In genomic region chrX:159696545-159696944, GRCm38 (mm10) we compare ENCODE assay signal across 13 mouse cellular contexts.
DNase-seq lines count a peak whose midpoint lies in the region; ATAC-seq and TF ChIP-seq lines count a peak whose summit lies in the region.
"Had no signal": no experiment of that assay in that cellular context is flagged by ENCODE, and none has a peak within 500 bp of the region (broad histone marks: within the 10 kb centered on the region; RNA-seq: fewer than 3 reads in every experiment).

No protein-coding gene starts in this region.

- H3K9ac ChIP-seq in liver, embryonic 13.5 days = no peak overlapping the region
- H3K9ac ChIP-seq in liver, embryonic 11.5 days (ENCODE audit: low read depth, low read length) = no peak overlapping the region
- H3K9ac ChIP-seq in hindbrain, postnatal 0 days (replicated peaks; ENCODE audit: low read length) = no peak overlapping the region
- H3K9ac ChIP-seq: limb, embryonic 15.5 days had no signal

- WGBS in liver, embryonic 13.5 days (ENCODE audit: insufficient replicate concordance) = 12% methylated on average over 2 of the region's 2 CpGs
- WGBS in liver, embryonic 11.5 days = 25% methylated on average over 2 of the region's 2 CpGs
- 14% methylated on average over 2 of the region's 2 CpGs for WGBS in limb, embryonic 10.5 days
- WGBS in hindbrain, postnatal 0 days = 39% methylated on average over 2 of the region's 2 CpGs

- DNase-seq in liver, embryonic 13.5 days = no peak
- no peak for DNase-seq in liver, embryonic 11.5 days (ENCODE audit: low spot score)
- DNase-seq in MEL-GATA-1-ER (ENCODE audit: extremely low read depth, low read depth) = peak; percentile 85
- no peak for DNase-seq in limb, embryonic 10.5 days (ENCODE audit: low spot score)
- DNase-seq in thymus, postnatal 25 days = peak; percentile 43
- DNase-seq in hindbrain, postnatal 0 days (ENCODE audit: low spot score) = no peak
- no peak for DNase-seq in kidney, postnatal 25 days
- DNase-seq: cerebellum, postnatal 10 days; lung, postnatal 14 days had no signal

- H3K36me3 ChIP-seq in liver, embryonic 13.5 days = no peaks in the 10 kb centered on the region
- no peaks in the 10 kb centered on the region for H3K36me3 ChIP-seq in liver, embryonic 11.5 days (ENCODE audit: control insufficient read depth, insufficient read depth, low read length)
- no peaks in the 10 kb centered on the region for H3K36me3 ChIP-seq in limb, embryonic 10.5 days
- no peaks in the 10 kb centered on the region for H3K36me3 ChIP-seq in hindbrain, postnatal 0 days (ENCODE audit: insufficient read depth, low read length)
- H3K36me3 ChIP-seq: hindbrain, embryonic 10.5 days; limb, embryonic 15.5 days had no signal

- peak; percentile 41; the same call in 1 of the 2 replicates for ATAC-seq in liver, embryonic 13.5 days (ENCODE audit: low read depth)
- no peak for ATAC-seq in liver, embryonic 11.5 days (replicated peaks; ENCODE audit: low FRiP score)
- no peak for ATAC-seq in hindbrain, postnatal 0 days
- ATAC-seq: midbrain, embryonic 16.5 days had no signal

- no peak overlapping the region for H3K27ac ChIP-seq in liver, embryonic 13.5 days
- no peak overlapping the region for H3K27ac ChIP-seq in liver, embryonic 11.5 days (ENCODE audit: low read depth, low read length)
- H3K27ac ChIP-seq in limb, embryonic 10.5 days = 0 out of 2 replicates have a peak overlapping the region, but pooled peaks have one; percentile 36
- no peak overlapping the region for H3K27ac ChIP-seq in hindbrain, postnatal 0 days
- H3K27ac ChIP-seq: hindbrain, embryonic 10.5 days; kidney, postnatal 0 days; limb, embryonic 15.5 days had no signal

- H3K4me3 ChIP-seq in liver, embryonic 13.5 days (replicated peaks) = no peak overlapping the region
- no peak overlapping the region for H3K4me3 ChIP-seq in liver, embryonic 11.5 days (ENCODE audit: low read depth, low read length)
- no peak overlapping the region for H3K4me3 ChIP-seq in limb, embryonic 10.5 days
- no peak overlapping the region for H3K4me3 ChIP-seq in hindbrain, postnatal 0 days (ENCODE audit: low read length)
- H3K4me3 ChIP-seq: hindbrain, embryonic 10.5 days; limb, embryonic 15.5 days had no signal

- H3K4me2 ChIP-seq in liver, embryonic 13.5 days = no peak overlapping the region
- no peak overlapping the region for H3K4me2 ChIP-seq in liver, embryonic 11.5 days
- no peak overlapping the region for H3K4me2 ChIP-seq in hindbrain, postnatal 0 days (ENCODE audit: low read depth, low read length)
- H3K4me2 ChIP-seq: limb, embryonic 15.5 days had no signal

- no peaks in the 10 kb centered on the region; the same call in 1 of the 2 replicates for H3K4me1 ChIP-seq in liver, embryonic 13.5 days (replicated peaks)
- H3K4me1 ChIP-seq in liver, embryonic 11.5 days (replicated peaks; ENCODE audit: control insufficient read depth, insufficient read depth, low read length) = 0 out of 2 replicates have a peak, but pooled peaks cover 2% of the 10 kb centered on the region
- peaks cover 13% of the 10 kb centered on the region for H3K4me1 ChIP-seq in limb, embryonic 10.5 days
- H3K4me1 ChIP-seq in hindbrain, postnatal 0 days (ENCODE audit: insufficient read depth, low read length) = no peaks in the 10 kb centered on the region
- H3K4me1 ChIP-seq: limb, embryonic 15.5 days had no signal

- H3K27me3 ChIP-seq in liver, embryonic 13.5 days = no peaks in the 10 kb centered on the region
- no peaks in the 10 kb centered on the region; the same call in 1 of the 2 replicates for H3K27me3 ChIP-seq in liver, embryonic 11.5 days (replicated peaks; ENCODE audit: control insufficient read depth, insufficient read depth, low read length)
- peaks cover 84% of the 10 kb centered on the region for H3K27me3 ChIP-seq in limb, embryonic 10.5 days (ENCODE audit: low read depth, poor library complexity, severe bottlenecking)
- no peaks in the 10 kb centered on the region for H3K27me3 ChIP-seq in hindbrain, postnatal 0 days (ENCODE audit: insufficient read depth, low read length)

- no peak for TF ChIP-seq CTCF in hindbrain, postnatal 0 days (IDR thresholded peaks at IDR 0.05; ENCODE audit: low read depth)

- no peaks in the 10 kb centered on the region for H3K9me3 ChIP-seq in liver, embryonic 13.5 days (replicated peaks)
- no peaks in the 10 kb centered on the region for H3K9me3 ChIP-seq in liver, embryonic 11.5 days (ENCODE audit: control insufficient read depth, low read length)
- H3K9me3 ChIP-seq in limb, embryonic 10.5 days (replicated peaks) = no peaks in the 10 kb centered on the region
- no peaks in the 10 kb centered on the region for H3K9me3 ChIP-seq in hindbrain, postnatal 0 days (ENCODE audit: low read length)
- H3K9me3 ChIP-seq: hindbrain, embryonic 10.5 days; limb, embryonic 15.5 days had no signal

Comparison
In these comparisons a context has a peak if more than half of its experiments do, and no peak if none do; other contexts are left out.
1. DNase-seq: peak in MEL-GATA-1-ER (single experiment) and thymus, postnatal 25 days (single experiment); none in liver, embryonic 13.5 days (single experiment), liver, embryonic 11.5 days (single experiment), limb, embryonic 10.5 days (single experiment), hindbrain, postnatal 0 days (single experiment) and kidney, postnatal 25 days (0 of 2).